Mouse (Mus musculus) stomach, postnatal 0 days (tissue): ENCODE measurements at regions not wholly inside any gene's neighbourhood (a gene's known extent, or its start where the extent isn't known, plus 50 kb on each side); places are given as distances from the start of the nearest gene placed in this dataset.
A peak's percentile ranks its signal among the peaks of the same experiment; 100 is the strongest.

ENCODE experiments used
- ATAC-seq: fragments of 200-750 bp; cut with Nextera tagmentation; 2 replicates; pipeline ENCODE4 v1.8.0; 2017; ENCODE audit not compliant: low FRiP score, low TSS enrichment
- DNase-seq: peaks from one replicate; pipeline ENCODE4 v3.0.0-alpha.2; 2016; ENCODE audit warnings: low spot score
- H3K27ac ChIP-seq: fragments of 300-500 bp; sonication (generic); replicated peaks from 2 replicates; pipeline ENCODE4 v1.5.1; 2014; ENCODE audit warnings: mild to moderate bottlenecking, control low read depth
- H3K27me3 ChIP-seq: fragments of 300-500 bp; sonication (generic); 2 replicates; pipeline ENCODE4 v1.6.1; 2014; ENCODE audit warnings: low read length; ENCODE audit not compliant: control insufficient read depth, insufficient read depth
- H3K36me3 ChIP-seq: fragments of 300-500 bp; sonication (generic); 2 replicates; pipeline ENCODE4 v1.6.1; 2014; ENCODE audit warnings: low read length, mixed read lengths; ENCODE audit not compliant: control insufficient read depth, insufficient read depth
- H3K4me1 ChIP-seq: fragments of 300-500 bp; sonication (generic); replicated peaks from 2 replicates; pipeline ENCODE4 v1.6.1; 2014; ENCODE audit warnings: antibody characterized with exemption; ENCODE audit not compliant: control insufficient read depth, insufficient read depth
- H3K4me2 ChIP-seq: fragments of 300-500 bp; sonication (generic); replicated peaks from 2 replicates; pipeline ENCODE4 v1.6.1; 2014; ENCODE audit warnings: low read depth, mild to moderate bottlenecking, control low read depth, moderate library complexity
- H3K4me3 ChIP-seq: fragments of 300-500 bp; sonication (generic); 2 replicates; pipeline ENCODE4 v1.5.1; 2014; ENCODE audit warnings: low read depth, low read length, control low read depth
- H3K9ac ChIP-seq: fragments of 300-500 bp; sonication (generic); 2 replicates; pipeline ENCODE4 v1.6.1; 2014; ENCODE audit warnings: mild to moderate bottlenecking, low read length, control low read depth, mixed read lengths
- H3K9me3 ChIP-seq: fragments of 300-500 bp; sonication (generic); 2 replicates; pipeline ENCODE4 v1.6.1; 2016; ENCODE audit warnings: low read length; ENCODE audit not compliant: control insufficient read depth
- CTCF ChIP-seq: IDR thresholded peaks from 2 replicates; pipeline ENCODE4 v1.5.1; 2016; ENCODE audit warnings: antibody characterized with exemption, low read depth, mild to moderate bottlenecking, moderate library complexity
- EP300 ChIP-seq: optimal IDR thresholded peaks from 2 replicates; pipeline ENCODE3; 2016; ENCODE audit warnings: antibody characterized with exemption
- WGBS: fragments of 180-500 bp; shearing (Covaris S2); extraction: QIAGEN DNeasy Blood & Tissue Kit; methylation state at CpG from one replicate; pipeline ENCODE4 v1.1.7; 2014; 5-methylcytosine and 5-hydroxymethylcytosine counted together

DNA sequence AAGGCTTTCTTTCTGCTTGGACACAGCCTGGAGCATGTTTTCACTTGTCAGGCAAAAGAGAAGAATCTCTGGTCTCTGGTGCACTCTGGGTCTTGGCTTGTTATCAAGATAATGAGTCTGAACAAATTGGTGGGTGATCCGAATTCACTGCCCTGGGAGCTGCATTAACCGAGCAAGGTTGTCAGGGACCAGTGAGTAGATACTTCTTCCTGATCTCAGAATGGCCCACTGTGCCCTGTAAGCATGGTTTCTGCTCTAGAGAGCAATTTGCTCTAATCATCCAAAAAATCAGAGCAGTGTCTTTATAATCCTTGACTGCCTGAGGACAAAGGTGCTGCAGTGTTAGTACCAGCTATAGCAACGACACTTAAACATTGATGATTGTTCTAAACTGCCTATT is 97.2 kb upstream of the 1500015O10Rik start:
- TF ChIP-seq EP300 (no peak), CTCF (no peak)
- no peaks in the 10 kb centered on the region for H3K27me3 ChIP-seq
- no peaks in the 10 kb centered on the region for H3K4me1 ChIP-seq
- no peak overlapping the region for H3K9ac ChIP-seq
- no peak overlapping the region for H3K4me2 ChIP-seq
- no peaks in the 10 kb centered on the region for H3K9me3 ChIP-seq
- H3K36me3 ChIP-seq, result no peaks in the 10 kb centered on the region
- DNase-seq (no peak), ATAC-seq (no peak)
- H3K4me3 ChIP-seq, result no peak overlapping the region
- H3K27ac ChIP-seq, result no peak overlapping the region
- 69% methylated on average over 3 of the region's 3 CpGs for whole genome bisulfite sequencing

DNA sequence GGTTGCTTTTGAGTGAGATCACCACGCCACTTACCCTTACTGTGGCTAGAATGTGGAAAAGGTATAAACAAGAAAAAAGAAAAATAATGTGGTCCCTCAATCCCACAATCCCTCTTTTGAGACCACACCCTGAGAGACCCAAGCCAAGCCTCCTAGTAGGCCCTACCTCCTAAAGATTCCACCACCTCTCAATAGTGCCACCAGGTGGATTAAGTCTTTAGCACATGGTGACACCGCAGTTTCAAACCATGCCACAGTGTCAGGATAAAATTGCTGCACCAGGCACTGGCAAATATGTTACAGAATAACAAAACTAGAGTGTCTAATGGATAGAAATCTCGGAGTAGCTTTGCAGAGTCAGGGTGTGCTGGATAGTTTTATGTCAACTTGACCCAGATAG is 94.7 kb upstream of the 1500015O10Rik start:
- no peak overlapping the region for H3K4me2 ChIP-seq
- TF ChIP-seq CTCF (peak; percentile 76), EP300 (no peak)
- no peak overlapping the region for H3K9ac ChIP-seq
- 73% methylated on average over 3 of the region's 3 CpGs for WGBS
- H3K27me3 ChIP-seq, result no peaks in the 10 kb centered on the region
- no peaks in the 10 kb centered on the region for H3K9me3 ChIP-seq
- ATAC-seq (0 out of 2 replicates have a peak, but pooled peaks have one; percentile 59), DNase-seq (peak; percentile 17)
- H3K4me3 ChIP-seq, result no peak overlapping the region
- no peaks in the 10 kb centered on the region for H3K36me3 ChIP-seq
- H3K4me1 ChIP-seq, result no peaks in the 10 kb centered on the region
- H3K27ac ChIP-seq, result no peak overlapping the region

DNA sequence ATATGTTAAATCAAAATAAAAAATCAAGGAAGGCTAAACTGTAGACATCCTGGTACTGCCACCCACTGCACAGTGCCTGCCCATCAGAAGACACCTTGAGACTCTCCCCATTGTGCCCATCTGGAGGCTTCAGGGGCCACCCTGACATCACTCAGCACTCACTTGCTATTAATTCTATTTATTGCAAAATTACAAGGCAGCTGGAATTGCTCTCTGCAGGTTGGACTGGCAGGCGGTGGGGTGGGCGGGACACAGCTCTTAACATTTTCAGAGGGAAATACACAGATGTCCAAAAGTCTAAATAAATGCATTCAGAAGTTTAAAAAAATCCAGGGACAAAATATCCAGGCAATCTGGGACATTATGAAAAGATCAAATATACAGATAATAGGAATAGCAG is 92.4 kb upstream of the 1500015O10Rik start:
- H3K27ac ChIP-seq, result no peak overlapping the region
- H3K27me3 ChIP-seq, result no peaks in the 10 kb centered on the region
- DNase-seq (no peak), ATAC-seq (no peak)
- no peaks in the 10 kb centered on the region for H3K36me3 ChIP-seq
- H3K4me2 ChIP-seq, result no peak overlapping the region
- H3K9ac ChIP-seq, result no peak overlapping the region
- no peaks in the 10 kb centered on the region for H3K9me3 ChIP-seq
- TF ChIP-seq EP300, result no peak
- TF ChIP-seq CTCF, result no peak
- H3K4me3 ChIP-seq, result no peak overlapping the region
- 78% methylated on average over 2 of the region's 2 CpGs for WGBS
- H3K4me1 ChIP-seq, result no peaks in the 10 kb centered on the region

DNA sequence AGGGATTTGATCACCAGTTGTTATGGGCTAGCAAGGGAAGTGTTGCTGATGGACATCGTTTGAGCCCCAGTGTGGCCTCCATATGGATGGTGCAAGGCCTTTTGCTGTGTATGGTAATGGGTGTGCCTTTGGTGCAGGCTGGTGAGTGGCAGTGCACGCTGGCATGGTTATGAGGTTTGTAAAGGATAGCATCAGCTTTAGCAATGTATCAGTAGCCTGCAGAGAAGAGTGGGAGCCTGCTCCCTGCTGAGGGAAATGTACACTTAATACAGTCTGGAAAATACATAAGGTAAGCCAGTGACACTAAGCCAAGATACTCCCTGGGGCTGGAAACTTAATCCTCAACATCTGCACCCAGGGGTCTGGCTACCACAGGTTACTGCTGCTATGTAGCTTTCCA is 58.4 kb upstream of the 1500015O10Rik start:
- ATAC-seq (no peak), DNase-seq (no peak)
- H3K4me1 ChIP-seq, result no peaks in the 10 kb centered on the region
- no peak overlapping the region for H3K4me2 ChIP-seq
- no peak overlapping the region for H3K4me3 ChIP-seq
- H3K27me3 ChIP-seq, result no peaks in the 10 kb centered on the region
- TF ChIP-seq EP300, result no peak
- TF ChIP-seq CTCF, result no peak
- no peak overlapping the region for H3K9ac ChIP-seq
- 48% methylated on average over 2 of the region's 2 CpGs for WGBS
- H3K36me3 ChIP-seq, result no peaks in the 10 kb centered on the region
- no peak overlapping the region for H3K27ac ChIP-seq
- H3K9me3 ChIP-seq, result no peaks in the 10 kb centered on the region
